Mouse (Mus musculus) 416B (cell line): ENCODE results near the gene Magi2.
"Not testable (repeated sequence)": the region's sequence is repeated elsewhere in the genome, so short reads cannot be mapped to it uniquely, and the experiment has no call there.

Experiments used
- DNase-seq: peaks from one replicate; pipeline ENCODE4 v3.0.0; 2011; ENCODE audit warnings: low read depth

Gene Magi2

DNA sequence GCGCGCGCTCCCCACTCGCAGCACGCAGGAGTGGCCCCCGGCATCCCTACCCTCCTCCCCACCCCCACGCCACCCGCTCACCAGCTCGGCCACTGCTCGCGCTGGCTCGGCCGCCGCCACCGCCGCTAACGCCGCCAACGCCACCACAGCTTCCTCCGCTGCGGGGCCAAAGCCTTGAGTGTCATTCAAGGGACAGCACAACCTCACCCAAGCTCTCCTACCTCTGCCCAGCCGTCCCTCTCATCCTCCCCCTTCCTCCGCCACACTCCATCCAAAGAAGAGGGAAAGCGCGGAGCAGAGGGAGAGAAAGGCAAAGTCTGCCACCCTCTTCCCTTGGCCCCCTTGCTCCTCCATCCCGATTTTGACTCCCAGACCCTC lies at the start of gene Magi2:
Magi2 (plus strand) TSS at position 171 of the 378 bp plus-strand sequence.
- no peak for DNase-seq

DNA sequence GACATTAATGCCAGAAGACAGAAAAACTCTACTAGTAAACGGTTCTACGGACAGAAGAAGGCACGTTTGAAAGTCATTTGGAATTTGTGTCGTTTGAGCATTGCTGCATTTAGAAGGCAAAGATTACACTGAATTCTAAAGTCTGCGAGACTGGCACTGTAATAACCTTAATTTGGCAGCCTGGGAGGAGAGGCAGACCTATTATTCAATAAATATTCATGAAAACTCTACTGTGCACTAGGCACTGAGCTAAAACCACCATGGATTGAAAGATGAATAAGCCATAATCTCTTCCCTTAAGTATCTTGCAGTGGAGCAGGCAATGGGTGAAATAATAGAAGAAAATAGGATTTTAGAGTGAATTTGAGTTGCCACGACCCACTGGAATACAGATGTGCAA lies 48.2 kb upstream of the Magi2 start:
- DNase-seq, result no peak

DNA sequence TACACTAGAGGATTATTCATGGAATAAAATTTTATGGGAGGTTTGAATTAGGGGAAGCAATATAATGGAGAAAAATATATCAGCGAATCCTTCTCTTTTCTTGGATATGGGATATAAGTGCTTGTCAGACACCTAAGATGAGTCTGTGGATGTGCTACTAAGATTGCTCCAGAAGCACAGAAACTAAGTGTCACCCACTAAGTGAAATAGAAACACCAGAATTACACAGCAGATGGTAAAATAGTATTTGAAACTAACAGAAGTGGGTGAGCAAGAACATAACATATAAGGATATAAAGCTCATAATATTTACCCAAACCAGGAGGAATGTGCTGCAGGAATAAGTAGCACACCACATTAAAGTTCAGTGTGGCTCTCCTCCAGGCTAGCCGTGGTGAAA lies 40.7 kb upstream of the Magi2 start:
- no peak for DNase-seq

DNA sequence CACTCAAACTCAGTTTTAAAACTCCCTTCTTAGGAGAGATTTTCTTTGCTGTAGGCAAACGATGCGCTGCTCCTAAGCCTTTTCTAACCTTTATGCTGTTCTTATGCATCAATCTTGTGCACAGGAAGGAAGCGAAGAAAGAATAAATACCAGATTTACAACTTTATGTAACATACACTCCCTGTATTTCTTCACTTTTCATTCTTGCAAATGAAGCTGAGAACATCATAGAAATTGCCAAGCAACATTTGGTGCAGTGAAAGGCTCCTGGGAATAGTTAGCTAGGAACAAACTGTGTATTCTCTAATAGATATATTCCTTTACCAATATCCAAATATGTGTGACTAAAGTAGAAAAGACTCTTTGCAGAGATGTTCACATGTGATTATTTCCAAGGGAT lies 15.2 kb upstream of the Magi2 start:
- DNase-seq, result no peak

DNA sequence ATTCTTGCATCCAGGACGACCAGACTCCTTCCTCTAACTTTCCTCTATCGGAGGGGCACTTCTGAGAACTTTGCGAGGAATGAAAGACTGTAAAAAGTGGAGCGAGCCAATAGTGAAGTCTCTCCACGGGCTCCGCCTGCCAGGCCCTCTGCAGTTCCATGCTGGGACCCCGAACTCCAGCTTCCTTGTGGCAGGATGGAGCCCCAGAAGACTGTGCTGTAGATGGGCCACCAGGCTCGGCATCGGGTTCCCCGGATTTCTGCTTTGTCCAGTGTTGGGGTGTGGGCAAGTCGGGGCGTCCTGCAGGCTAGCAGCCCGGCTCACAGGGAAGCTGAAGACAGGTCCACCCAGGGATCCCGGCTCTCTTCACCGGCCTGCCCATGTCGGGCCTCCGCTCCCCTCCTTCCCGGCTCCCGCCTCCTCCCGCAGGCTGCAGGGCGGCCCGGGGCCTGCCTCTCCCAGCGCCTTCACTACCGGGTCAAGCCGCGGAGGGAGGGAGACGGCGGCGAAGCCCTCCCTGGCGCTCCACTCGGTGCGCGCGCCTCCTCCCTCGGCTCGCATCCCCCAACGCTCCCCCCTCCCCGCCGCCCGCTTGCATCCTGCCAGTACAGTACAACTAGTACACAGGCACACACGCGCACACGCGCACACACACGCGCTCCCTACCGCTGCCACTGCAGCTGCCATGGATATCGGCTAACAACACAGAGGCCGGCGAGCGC lies 531 bp upstream of the Magi2 start:
- DNase-seq, result no peak

DNA sequence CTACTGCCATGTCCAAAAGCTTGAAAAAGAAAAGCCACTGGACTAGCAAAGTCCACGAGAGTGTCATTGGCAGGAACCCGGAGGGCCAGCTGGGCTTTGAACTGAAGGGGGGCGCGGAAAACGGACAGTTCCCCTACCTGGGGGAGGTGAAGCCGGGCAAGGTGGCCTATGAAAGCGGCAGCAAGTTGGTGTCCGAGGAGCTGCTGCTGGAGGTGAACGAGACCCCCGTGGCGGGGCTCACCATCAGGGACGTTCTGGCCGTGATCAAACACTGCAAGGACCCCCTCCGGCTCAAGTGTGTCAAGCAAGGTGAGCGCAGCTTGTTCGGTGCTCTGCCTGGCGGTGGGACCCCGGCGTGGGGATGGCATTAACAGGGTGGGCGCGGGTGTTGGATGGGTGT lies 445 bp downstream of the Magi2 start:
- DNase-seq, result no peak

DNA sequence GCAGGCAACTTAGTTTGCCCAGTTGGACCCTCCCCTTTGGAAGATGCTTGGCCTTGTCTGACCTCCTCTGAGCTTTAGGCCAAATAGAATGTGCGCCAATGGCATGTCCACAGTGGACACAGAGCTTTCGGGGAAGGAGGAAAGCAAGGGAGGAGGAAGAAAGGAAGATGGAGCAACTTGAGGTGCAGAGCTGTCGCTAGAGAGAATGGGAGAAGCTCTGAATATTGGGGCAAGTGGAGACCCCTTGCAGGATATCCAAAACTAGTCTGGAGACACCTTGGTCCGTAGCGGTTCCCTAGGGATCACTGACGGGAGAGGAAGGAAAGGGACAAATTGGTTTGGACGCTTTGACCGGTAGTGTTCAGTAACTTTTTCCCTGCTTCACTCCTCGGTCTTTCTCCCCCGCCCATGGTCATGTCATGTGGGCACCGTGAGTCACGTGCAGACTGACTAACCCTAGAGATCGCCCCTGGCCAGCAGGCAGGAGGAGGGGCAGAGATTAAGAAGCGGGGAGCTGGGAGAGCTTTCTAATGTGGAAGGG lies 1.0 kb downstream of the Magi2 start:
- no peak for DNase-seq

DNA sequence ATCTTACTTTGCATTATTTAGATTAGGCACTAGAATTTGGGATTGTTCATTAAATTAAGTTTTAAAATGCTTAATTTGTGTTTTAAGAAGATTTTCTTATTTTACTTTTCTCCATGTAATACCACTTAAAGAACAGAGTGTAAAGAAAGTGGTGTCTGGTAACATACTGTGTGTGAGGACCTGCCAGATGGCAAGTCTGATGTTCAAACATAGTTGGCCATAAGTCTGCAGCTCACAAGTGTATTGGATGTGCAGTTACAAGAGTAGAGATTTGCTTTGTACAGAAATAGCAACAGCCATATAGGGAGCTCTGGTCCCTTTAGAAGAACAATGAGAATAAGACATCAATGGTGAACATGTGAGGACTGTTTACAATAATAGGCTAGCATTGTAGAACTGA lies 15.0 kb downstream of the Magi2 start:
- no peak for DNase-seq

DNA sequence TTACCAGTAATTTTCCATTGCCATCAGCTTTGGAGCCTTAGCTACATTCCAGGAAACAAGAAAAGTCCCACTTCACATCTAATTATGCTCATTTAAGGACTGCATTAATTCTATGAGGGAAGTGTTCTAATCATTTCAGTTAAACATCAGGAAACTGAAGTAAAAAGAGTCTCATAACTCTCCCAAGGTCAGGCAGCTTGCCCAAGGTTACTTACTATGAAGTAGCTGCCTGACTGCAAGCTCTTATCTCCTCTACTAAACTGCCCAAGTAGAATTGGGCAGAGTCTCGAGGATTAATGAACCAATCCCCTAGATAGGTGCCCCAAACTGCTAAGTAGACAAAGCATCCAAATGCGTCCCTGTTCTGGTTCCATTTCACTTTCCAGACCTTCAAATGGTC lies 19.6 kb downstream of the Magi2 start:
- no peak for DNase-seq

DNA sequence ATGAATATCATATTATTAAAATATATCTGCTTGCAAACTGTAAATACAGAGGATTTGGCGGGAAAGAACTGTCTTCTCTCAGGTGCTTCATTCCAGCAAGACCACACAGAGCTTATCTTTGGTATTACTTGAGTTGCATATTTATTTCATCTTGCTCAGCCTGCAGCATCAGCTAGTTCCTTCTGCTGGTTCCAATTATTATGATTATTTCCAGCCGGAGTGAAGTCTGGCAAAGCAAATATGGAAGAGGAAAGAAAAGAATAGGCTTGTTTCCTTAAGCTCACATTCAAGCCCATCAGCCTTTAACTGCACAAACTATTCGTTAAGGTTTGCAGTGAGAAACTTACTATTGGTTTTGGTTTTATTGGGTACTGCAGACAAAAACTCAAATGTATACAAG lies 20.4 kb downstream of the Magi2 start:
- no peak for DNase-seq

DNA sequence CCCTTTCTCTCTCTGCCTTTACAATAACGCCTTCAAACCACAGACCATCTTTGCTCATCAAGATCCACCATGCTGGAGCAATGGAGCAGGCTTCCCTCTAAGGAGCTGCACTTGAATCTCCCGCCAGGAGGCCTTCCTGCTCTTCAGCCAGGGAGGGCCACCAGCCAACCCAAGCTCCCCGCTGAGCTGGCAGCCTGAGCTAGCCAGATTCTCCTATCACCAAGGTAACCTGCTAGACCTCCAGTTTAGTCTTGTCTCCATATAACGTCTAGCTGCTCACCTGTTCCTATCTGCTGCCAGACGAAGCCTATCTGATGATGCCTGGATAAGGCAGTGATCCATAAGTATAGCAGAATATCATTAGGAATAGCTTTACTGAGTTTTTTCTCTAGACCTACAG lies 36.0 kb downstream of the Magi2 start:
- no peak for DNase-seq

DNA sequence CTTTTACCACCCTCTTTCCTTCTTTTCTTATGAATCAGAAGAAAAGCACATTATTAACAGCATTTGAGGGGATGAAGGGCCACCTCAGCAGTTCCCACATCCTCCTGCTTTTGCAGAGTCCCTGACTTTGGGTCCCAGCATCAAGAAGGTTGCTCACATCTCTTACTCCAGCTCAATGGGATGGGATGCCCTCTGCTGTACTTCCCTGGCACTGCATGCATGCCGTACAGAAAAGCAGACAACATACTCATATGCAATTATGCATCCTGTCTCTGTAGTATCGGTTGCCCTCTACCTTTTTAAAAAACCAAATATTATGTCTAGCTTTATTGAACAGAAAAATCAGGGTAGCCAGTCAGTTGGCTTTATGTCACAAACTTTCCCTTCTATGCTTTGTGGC lies 37.8 kb downstream of the Magi2 start:
- DNase-seq, result peak; percentile 14

DNA sequence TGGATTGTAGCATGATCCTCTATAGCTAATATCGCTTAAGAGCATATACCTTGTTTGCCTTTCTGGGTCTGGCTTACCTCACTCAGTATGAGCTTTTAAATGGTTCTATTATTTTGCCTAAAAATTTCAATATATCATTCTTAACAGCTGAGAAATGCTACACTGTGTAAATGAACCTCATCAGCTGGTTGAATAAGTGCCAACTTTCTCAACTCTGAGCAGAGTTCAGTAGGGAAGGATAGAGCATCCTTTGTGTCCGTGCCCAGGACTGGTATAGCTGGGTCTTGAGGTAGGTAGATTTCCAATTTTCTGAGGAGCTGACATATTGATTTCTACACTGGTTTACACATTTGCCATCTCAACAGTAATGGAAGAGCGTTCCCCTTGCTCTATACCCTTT lies 65.7 kb downstream of the Magi2 start:
- DNase-seq, result no peak

DNA sequence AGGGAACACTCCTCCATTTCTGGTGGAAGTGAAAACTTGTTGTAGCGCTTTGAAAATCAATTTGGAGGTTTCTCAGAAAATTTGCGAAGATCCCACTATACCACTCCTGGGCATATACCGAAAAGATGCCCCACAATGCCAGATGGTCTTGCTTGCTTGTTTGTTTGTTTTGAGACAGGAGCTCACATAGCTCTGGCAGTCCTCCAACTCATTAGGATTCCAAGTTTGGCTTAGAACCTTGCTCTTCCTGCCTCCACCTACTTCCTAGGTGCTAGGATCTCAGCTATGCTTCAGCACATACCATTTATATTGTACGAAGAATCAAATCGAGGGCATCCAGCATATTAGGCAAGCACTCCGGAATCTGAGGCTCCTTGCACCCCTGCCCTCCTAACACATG lies 79.8 kb downstream of the Magi2 start:
- no peak for DNase-seq

DNA sequence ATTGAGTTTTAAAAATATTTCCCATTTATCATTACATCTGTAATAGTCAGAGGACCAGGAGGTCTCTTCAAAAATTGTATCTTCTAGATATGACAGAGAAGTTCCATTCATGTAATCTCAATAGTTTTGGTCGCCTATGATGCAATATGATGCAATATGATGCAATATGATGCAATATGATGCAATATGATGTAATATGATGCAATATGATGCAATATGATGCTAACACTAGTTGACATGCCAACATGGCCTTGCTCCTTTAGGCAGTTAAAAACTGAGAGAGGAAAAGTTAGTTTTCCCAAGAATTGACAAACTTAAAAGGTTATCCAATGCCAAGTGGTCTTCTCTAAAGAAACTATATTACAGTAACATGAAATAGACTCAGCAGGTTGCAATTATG lies 83.0 kb downstream of the Magi2 start:
- DNase-seq, result peak; percentile 28

DNA sequence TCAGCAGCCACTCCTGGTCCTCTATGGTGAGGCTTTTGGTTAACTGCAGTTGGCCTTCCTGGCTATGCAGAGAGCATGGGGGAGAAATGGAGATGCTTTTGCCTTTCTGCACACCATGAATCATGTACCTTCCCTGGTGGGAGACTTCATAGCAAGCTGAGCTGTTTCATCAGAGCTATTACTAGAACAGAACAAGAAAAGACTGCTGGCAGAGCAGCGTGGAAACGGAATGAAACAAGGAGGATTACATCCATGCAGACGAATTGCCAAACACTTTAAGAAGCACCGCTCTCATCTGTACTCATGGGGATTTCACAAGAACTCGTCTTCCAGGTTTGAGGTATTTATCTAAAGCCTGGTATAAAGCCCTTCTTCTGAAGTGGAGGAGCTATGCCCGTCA lies 95.7 kb downstream of the Magi2 start:
- no peak for DNase-seq

DNA sequence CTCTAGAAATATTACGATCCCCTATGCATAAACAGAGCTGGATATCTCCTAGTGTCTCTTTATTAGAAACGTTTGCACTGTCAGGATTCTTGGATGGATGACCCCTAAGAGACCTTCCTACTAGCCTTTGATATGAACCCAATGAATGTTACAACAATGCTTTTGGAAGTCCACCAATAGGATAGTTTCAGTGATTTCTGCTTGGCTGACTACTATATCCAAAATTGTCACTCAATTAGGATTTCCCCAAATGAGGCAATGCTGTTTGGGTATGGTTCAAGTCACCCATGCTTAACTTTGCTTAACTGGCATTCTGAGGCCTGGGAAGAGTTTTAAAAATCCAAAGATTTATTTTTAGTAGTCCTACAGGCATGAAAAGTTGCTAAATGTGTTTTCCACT lies 110.7 kb downstream of the Magi2 start:
- no peak for DNase-seq

DNA sequence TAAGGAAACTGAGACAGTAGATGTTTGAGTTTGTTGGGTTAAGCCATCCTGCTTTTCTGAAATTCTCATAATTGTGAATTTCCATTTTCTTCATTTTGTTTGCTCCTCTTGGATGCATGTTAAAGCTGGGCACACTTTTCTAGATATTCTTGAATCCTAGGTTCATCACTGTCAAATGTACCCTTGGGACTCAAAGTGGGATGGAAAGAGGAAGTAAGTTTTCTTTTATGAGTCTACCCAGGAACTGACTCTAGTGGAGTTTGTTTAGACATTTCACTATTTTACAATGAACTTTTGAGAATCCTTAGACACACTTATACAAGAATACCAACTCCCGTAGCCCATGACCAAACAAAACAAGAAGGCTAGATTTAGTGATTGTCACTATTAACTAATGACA lies 141.3 kb downstream of the Magi2 start:
- no peak for DNase-seq

DNA sequence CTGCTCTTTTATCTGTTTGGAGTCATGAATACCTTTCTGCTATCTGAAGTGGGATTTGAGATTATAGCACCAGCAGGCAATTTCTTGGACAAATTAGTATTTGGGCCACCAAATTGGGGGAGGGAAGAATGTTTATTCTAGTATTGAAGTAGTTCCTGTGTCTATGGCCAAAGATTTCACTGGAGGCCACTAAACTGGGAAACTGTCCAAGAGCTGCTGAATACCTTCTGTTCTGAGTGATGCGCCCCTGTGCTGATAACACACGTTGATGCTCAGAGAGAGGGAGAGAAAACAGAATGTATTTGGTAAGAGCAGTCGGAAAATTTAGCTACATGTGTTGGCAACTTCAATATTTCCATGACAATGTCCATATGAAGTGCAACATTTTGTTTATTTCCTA lies 169.0 kb downstream of the Magi2 start:
- no peak for DNase-seq

DNA sequence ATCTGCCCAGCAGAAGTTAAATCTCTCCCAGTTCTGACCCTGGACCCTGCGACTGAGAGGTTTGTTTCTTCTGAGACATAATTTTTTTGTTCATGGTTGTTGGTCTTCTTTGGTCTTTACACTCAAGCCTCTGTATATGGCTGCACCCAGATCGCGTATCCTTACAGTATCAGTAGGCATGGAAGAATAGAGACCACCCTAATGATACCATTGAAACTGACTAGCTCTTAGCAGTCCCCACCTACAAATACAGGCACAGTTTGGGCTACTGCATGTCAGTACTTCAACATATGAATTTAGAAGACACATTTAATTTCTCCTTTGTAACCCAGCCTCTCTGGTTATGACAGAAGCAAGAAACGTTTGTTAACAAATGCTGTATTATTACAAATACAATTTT lies 173.5 kb downstream of the Magi2 start:
- no peak for DNase-seq

DNA sequence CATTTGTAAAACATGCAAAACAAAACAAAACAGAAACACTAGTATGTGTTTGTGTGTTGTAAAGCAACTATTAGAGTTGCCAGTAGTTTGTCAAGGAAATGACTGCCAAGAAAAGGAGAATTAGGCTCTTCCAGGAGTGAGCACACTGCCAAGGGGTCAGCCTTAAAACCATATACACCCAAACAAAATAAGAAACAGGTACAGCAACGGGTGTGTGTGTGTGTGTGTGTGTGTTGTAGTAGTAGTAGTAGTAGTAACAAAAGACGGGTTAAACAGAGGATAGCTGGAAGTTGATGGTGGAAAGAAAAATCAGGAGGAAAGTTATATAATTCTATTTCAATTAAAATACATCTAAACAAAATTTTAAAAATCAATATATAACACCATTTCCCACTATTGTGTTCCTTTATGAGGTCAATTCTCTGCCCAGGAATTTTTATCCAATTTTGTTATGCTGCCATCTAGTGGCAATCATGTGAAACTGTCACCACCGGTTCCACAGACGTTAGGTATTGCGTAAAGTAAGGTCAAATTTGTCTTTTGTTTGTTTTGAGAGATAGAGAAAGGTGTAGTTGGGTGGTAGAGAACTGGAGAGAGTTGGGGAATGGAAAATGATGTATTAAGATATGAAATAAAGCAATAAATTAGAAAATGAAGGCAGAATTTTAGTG lies 174.0 kb downstream of the Magi2 start:
- peak; percentile 8 for DNase-seq

DNA sequence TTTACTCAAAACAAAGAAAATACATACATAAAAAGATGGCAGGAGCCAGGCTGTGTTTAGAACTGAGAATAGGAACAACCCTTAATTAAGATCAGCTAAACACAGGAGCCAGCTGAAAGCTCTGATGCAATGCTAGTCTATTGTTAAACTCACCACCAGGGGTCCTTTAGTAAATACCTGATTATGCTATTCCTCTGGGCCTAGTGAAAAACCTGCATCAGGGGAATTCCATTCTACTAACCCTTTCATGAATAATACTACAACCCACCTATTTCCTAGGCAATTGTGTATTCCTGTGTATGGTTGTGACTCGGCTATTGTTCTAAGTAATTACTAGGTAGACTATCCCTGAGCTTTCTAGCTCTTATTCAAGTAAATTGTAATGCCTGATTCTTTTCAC lies 177.4 kb downstream of the Magi2 start:
- not testable (repeated sequence) for DNase-seq

DNA sequence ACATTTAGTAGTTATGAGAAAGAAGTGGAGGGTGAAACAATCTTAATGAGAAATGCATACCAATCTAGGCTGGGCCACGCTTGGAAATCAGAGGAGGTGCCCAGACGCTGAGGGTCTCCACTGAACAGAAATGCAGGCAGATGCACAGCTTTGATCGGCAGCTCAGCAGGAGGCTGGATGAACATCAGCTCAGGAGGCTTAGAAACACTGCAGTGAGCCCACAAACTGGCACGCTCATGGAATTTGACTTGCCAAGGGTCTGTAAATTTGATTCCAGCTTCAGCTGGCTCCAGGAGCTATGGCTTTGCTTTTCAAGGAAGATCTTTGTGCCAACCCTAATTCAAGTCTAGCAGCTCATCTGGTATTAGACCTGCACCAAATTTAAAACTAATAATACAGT lies 187.7 kb downstream of the Magi2 start:
- no peak for DNase-seq

DNA sequence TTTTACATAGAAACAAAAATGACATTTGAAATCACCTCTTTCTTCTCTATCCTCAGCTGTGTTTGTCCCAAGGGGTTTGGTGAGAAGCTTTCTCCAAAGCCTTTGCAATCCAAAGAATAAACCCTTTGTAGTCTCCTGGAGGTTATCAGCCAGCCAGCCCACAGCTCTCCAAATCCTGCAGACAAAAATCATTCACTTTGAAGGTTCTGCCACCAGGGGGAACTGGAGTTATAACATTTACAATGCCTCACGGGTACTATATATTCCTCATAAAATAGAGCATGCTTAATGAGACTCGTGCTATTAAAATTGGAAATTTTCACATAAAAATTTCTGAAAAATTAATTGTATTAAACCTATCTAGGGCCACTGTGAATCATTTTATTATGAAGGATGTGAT lies 202.5 kb downstream of the Magi2 start:
- peak; percentile 23 for DNase-seq
